Mouse (Mus musculus): ENCODE data around the gene Zp2. TPM values are rescaled to one million over a fixed set of nuclear protein-coding genes. Genes with fewer than 3 reads are reported as not detected.

Zp2 gene
- under 1 TPM; 0.32 to 0.41 TPM for total RNA-seq (2021)
- long read RNA-seq, experiment 1, partial matches to known transcripts: 0 of 1 reads
- long read RNA-seq, experiment 1, other reads (novel, unspliced or antisense): 1 of 1 reads
- long read RNA-seq, experiment 2: 0 reads

- intact Hi-C loops (cut with DNase I): loop anchor here (10.0 kb wide), 1 partner anchor 60 kb away; no protein-coding TSS in a partner anchor
- no peak for DNase-seq
Observed at GRCm38 (mm10) chr7:120145191-120145590, at the start of gene Zp2. TSS of gene Zp2 (minus strand) at chr7:120145291.

DNA sequence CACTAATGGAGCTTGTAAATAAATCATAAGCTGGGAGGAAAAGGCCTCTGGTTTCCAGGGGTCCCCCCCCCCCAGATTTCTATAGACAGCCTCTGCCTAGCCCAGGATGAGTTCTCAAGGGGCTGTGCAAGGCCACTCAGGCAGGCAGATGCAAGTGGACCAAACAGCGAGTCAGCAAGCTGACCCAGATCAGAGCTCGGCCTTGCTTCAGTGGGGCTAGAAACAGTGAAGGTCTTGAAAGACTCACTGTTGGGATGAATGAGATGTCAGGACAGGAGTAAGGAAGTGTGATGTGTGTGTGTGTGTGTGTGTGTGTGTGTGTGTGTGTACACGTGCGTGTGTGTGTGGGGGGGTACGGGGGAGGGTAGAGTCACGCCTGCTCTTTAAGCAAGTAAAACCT, 47.7 kb upstream of the Zp2 start:
- intact Hi-C loops (cut with DNase I): no loop called here
- DNase-seq: no peak

DNA sequence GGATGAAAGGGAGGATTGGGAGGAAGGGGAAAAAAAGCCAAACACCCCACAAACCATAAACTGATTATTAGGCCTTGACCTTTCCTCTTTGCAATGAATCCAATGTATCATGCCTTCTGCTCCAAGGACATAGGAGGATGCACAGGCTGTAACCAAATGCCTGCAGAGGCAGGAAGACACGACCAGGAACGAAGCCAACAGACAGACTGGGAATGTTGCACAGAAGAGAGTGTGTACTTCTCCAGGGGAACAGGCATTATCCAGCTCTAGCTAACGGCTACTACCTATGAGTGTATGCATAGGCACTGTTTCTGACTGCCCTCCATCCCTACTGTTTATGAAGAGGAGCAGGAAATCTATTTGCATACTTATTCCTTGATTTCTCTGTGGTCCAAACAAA, 47.1 kb upstream of the Zp2 start:
- no peak for DNase-seq
- intact Hi-C loops (cut with DNase I): no loop called here

GRCm38 (mm10) chr7:120190150-120190665, 45.1 kb upstream of the Zp2 start:
- no peak for DNase-seq
- intact Hi-C loops (cut with DNase I): no loop called here

DNA sequence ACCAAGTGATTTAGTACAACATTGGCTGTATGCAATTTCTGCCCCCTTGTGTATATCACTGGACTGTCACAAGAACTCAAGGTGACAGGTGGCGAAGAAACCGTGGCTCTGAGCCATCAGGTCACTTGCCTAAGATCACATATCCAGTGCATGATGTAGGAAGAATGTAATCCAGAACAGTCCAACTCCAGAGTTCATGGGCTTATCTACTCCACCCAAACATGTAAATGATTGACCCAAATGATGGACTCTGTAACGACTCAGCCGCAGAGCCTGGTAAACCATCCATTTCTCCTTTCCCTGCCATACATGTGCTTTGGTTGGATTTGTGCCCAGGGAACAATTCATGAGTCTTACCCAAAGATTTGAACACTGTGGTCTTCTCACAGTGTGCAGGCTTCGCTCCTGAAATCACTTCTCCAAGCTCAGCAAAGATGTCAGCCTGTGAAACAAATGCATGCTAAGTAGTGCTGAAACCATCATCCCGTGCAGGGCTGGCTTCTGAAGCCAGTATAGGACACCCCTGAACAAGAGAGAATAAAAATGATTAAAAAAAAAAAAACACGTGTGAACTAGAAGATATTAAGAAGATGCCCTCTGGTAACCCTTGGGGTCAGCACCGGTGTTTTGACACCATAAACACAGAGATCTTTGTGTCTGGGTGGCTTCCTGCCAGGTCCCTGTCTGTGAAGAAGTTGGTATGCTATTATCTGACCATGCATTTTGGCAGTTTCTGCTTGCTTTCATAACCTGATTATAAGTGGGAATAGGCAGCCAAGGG, 44.5 kb upstream of the Zp2 start:
- intact Hi-C loops (cut with DNase I): no loop called here
- no peak for DNase-seq

- intact Hi-C loops (cut with DNase I): no loop called here
- DNase-seq: no peak
Observed at GRCm38 (mm10) chr7:120188946-120189345, 43.9 kb upstream of the Zp2 start.

DNA sequence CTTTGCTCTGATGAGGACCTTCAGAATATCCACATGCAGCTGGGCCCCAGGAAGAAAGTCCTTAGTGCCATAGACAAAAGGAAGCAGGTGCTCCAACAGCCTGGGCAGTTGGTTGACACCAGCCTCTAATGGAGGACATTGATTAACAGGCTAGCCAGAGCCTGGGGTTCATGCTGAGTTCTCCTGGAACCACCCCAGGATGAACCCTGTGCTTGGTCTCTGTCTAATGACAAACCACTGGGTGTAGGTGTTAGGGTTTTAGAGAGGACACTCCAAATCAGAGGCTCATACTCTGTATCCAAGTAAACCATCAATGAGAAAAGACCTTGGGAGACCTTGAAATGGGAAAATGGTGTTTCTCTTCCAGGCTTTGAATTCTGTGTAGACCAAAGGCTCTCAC, 37.8 kb upstream of the Zp2 start:
- DNase-seq: no peak
- intact Hi-C loops (cut with DNase I): no loop called here

GRCm38 (mm10) chr7:120181401-120182230, 36.5 kb upstream of the Zp2 start:
- intact Hi-C loops (cut with DNase I): no loop called here
- no peak for DNase-seq

GRCm38 (mm10) chr7:120180547-120180946, 35.5 kb upstream of the Zp2 start:
- intact Hi-C loops (cut with DNase I): no loop called here
- no peak for DNase-seq

GRCm38 (mm10) chr7:120178935-120179334, 33.8 kb upstream of the Zp2 start:
- no peak for DNase-seq
- intact Hi-C loops (cut with DNase I): loop anchor here (10.0 kb wide), 1 partner anchor 56 kb away; no protein-coding TSS in a partner anchor

GRCm38 (mm10) chr7:120177611-120178010, 32.5 kb upstream of the Zp2 start:
- DNase-seq: no peak
- intact Hi-C loops (cut with DNase I): loop anchor here (10.0 kb wide), 1 partner anchor 57 kb away; no protein-coding TSS in a partner anchor

GRCm38 (mm10) chr7:120174723-120175504, 29.8 kb upstream of the Zp2 start:
- no peak for DNase-seq
- intact Hi-C loops (cut with DNase I): loop anchor here (10.0 kb wide), 1 partner anchor 60 kb away; no protein-coding TSS in a partner anchor

GRCm38 (mm10) chr7:120173603-120174244, 28.6 kb upstream of the Zp2 start, which contains the start of gene Anks4b:
TSS of gene Anks4b (plus strand) at chr7:120173858.
- intact Hi-C loops (cut with DNase I): loop anchor here (10.0 kb wide), 1 partner anchor 61 kb away; no protein-coding TSS in a partner anchor
- DNase-seq: no peak

- no peak for DNase-seq
- intact Hi-C loops (cut with DNase I): loop anchor here (10.0 kb wide), 1 partner anchor 63 kb away; no protein-coding TSS in a partner anchor
Observed at GRCm38 (mm10) chr7:120172188-120172700, 27.2 kb upstream of the Zp2 start.

GRCm38 (mm10) chr7:120163581-120164251, 18.6 kb upstream of the Zp2 start:
- intact Hi-C loops (cut with DNase I): no loop called here
- DNase-seq: no peak

DNA sequence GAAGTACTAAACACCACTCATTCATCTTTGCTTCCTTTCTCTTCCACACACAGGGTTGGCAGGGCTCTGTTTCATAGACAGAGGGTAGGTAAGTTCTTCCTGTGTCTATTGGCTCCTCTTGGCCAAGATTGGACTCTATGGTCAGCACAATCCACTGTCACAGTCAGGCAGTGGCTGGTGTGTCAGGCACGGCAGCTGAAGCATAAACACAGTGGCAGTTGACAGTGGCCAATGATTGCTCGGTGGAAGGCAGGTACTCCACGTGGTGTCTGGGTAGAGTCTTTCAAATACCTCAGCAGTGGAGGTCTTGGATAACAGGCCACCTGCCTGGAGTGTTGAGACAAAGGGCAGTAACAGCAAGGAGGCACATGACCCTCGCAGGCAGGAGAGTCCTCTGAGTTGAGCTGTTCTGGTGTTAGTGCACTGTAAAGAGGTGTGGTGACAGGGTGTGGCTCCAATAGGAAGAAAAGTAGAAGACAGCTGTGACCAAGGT, 13.1 kb upstream of the Zp2 start:
- intact Hi-C loops (cut with DNase I): no loop called here

GRCm38 (mm10) chr7:120157575-120158061, 12.5 kb upstream of the Zp2 start:
- intact Hi-C loops (cut with DNase I): no loop called here
- DNase-seq: no peak

More for the DNA sequence above, 13.1 kb upstream of the Zp2 start:
- no peak for DNase-seq

DNA sequence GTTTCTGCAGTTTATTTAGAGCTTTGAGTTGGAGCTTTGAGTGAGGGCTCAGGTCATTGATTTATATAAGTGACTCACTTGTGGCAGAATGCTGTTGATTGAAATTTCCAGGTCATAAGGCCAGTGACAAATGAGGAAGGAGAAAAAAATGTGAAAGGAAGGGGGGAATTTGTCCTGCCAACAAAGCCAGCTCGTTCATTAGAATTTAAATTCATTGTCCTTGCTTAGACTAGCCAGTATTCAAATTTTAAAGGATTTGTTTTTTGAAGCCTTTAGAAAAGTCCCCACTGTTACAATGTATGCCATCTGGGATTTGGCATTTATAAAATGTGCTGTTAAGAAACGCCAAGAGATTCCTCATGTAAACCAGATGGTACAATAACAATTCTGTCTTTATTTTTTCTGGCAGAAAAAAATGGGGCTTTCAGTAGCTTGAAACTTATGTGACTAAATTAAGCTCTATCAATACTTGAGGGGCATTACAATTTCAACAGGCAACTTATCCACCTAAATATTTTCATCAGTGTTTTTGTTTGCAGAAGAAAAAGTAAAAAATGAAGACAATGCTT, 11.8 kb upstream of the Zp2 start:
- DNase-seq: no peak
- intact Hi-C loops (cut with DNase I): no loop called here
